Mouse (Mus musculus): Measurements from ENCODE around the gene Adm. TPM values are rescaled to one million over a fixed set of nuclear protein-coding genes. Genes with fewer than 3 reads are reported as not detected.
"Not testable (repeated sequence)": the region's sequence is repeated elsewhere in the genome, so short reads cannot be mapped to it uniquely, and the experiment has no call there.

Gene Adm
- 1 to 10 TPM; 1.7 to 2.9 TPM for total RNA-seq (2021)
- long read RNA-seq, experiment 1, transcript Adm-201 (4 exons, 1,390 nt), result major isoform, 5 of 5 reads
- long read RNA-seq, experiment 1, partial matches to known transcripts, result 0 of 5 reads
- long read RNA-seq, experiment 1, other reads (novel, unspliced or antisense), result 0 of 5 reads
- long read RNA-seq, experiment 2, partial matches to known transcripts, result 0 of 1 reads
- long read RNA-seq, experiment 2, other reads (novel, unspliced or antisense), result 0 of 1 reads

DNA sequence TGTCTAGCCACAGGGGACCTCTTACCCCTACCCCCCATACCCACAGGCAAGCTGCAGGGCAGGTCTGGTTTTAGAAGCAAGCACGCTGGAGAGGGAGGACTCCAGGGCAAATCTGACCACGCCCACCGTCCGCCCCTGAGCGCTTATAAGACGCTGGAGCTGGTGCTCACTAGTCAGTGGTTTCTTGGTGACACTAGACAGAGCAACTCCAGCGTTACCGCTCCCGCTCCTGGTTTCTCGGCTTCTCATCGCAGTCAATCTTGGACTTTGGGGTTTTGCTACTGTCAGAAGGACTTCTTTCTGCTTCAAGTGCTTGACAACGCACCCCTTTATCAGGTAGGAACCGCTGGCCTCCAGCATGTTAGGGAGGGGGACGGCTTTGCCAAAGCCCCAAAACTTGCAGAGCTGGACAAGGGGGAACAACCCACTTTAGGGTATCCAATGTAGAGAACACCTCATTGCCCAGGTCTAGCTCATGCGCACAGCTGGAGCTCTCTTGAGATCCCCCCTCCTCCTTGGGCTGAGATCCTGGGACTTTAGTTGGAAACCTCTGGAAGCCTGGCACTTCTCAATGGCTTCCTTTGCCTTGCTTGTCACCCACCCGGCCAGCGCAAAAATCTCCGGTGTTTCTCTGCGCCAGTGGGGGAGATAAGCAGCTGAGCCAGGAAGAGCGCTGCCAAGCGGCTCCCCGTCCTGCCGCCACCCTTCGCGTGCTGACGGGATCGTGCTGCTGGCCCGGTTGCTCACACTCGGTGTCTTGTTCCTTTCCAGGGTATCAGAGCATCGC, at the start of gene Adm:
Adm (plus strand) TSS at position 176 of the 787 bp plus-strand sequence.
- intact Hi-C loops (cut with DNase I), result loop anchor here (2.0 kb wide), 2 partner anchors 71 to 193 kb away; no protein-coding TSS in a partner anchor
- DNase-seq, result peak; percentile 85 to 87

DNA sequence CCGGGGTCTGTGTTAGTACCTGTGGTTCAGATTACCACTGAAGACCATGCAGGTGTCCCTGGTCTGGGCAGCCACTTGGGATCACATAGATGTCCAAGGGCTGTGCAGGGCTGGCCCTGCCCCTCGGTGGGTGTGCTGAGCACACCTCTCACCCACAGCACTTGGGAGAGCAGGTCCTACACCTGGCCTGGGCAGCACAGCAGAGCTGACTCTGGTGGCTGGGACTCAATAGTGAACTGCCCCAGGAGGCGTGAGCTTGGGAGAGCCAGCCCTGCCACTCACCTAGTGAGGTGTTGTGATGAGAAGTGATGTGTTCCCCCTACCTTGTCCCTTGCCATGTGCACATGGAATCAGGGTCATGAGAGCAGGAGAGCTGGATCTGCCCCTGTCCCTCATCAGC, 43.8 kb upstream of the Adm start:
- intact Hi-C loops (cut with DNase I), result no loop called here
- no peak for DNase-seq

DNA sequence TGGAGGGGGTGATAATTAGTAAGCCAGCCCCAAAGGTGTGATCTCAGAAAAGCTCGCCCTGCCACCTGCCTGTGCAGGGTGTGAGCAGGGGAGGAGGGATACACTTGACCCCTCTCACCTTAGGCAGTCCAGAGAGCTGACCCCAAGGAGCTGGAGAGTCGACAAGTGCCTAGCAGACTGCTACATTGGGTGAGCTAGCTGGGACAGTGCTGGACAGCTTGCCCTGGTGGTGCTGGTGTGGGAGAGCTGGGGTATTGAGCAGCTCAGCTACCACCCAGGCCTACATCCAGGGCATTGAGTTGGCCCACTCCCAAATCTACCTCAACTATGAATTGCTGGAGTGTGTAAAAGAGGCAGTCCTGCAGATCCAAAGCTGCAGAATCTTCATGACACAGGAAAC, 43.3 kb upstream of the Adm start:
- no peak for DNase-seq

DNA sequence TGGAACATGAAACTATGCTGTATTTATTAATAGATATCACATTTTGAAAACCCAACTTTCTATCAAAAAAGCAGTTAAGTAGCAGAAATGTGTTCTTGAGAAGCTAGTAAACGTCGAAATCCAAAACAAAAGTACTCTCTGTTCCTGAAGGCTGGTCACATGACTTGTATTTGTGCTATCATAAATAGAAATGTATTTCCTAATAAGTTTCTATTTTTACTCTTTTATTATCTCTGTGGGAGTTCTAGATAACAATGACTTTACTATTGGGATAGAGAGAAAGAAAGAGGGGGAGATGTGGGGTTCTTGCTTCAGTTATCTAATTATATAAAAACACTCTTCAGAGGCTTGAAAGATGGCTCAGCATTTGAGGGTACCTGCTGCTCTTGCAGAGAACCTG, 42.2 kb upstream of the Adm start:
- no peak for DNase-seq
- intact Hi-C loops (cut with DNase I), result no loop called here

More for the DNA sequence above, 43.3 kb upstream of the Adm start:
- intact Hi-C loops (cut with DNase I), result no loop called here

DNA sequence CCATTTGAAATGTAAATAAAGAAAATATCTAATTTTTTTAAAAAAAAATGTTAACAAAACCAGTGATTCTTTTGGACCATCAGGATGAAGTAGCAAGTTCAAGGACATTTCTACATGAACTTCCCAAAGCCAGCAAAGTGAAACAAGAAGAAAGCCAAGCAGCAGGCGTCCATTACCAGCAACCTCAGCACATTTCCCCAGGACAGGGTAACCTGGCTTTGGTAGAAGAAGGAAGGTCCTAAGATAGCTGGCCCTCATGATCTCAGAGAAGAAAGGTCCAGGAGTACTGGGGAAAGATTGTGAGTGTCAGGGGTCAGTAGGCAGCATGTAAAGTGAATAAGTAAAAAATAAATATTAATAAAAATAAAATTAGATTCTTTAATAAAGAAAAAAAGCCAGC, 39.7 kb upstream of the Adm start:
- intact Hi-C loops (cut with DNase I), result no loop called here
- DNase-seq, result no peak

DNA sequence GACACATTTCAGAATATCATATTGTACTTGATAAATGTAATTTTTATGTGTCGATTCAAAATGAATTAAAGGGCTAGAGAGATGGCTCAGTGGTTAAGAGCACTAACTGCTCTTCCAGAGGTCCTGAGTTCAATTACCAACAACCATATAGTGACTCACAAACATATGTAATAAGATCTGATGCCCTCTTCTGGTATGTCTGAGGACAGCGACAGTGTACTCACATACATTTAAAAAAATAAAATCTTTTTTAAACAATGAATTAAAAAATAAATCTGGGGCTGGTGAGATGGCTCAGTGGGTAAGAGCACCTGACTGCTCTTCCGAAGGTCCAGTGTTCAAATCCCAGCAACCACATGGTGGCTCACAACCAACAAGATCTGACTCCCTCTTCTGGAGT, 33.5 kb upstream of the Adm start:
- DNase-seq; intact Hi-C loops (cut with DNase I): not testable (repeated sequence)

DNA sequence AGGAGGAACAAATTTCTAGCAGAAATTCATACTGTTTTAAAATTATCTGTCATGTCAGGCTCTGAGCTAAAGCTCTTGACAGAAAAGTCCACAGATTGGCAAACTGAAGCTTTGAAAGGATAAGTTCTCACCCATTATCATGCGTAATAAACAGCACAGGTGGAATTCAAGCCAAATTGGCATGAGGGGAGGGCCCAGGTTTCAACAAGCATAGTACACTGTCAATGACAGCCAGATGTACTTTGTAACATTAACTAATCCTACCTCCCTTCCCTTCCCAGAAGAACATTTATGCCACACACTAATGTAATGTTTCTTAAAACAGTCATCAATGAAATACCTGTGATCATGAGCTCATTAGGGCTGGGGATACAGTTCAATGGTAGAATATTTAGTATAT, 30.3 kb upstream of the Adm start:
- DNase-seq, result no peak
- intact Hi-C loops (cut with DNase I), result no loop called here

DNA sequence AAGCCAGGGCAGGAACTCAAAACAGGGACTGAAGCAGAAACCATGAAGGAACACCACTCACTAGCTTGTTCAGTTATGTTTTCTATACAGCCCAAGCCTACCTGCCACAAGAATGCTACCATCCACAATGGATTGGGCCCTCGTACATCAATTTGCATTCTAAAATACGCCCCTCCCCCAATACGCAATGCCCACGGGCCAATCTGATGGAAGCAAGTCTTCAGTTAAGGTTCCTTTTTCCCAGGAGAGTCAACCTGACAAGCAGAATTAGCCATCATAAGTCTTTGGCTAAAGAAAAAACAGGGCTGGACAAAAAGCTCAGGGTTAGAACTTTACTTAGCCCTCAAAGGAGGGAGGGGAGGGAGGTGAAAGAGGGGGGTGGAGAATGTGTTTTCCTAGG, 22.0 kb upstream of the Adm start:
- intact Hi-C loops (cut with DNase I), result no loop called here
- DNase-seq, result no peak

DNA sequence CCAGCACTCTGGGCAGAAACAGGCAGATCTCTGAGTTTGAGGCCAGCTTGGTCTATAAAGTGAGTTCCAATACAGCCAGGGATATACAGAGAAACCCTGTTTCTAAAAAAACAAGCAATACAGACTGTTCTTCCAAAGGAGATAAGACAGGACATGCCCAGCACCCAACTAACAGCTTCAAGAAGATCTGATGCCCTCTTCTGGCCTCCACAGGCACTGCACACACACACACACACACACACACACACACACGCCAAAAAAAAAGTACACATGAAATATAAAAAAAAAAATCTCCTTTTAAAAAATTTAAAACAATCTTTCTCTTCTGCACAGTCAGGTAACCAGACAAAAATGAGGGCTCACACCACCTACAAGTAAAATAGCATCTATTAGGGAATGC, 20.6 kb upstream of the Adm start:
- DNase-seq, result no peak
- intact Hi-C loops (cut with DNase I), result no loop called here

DNA sequence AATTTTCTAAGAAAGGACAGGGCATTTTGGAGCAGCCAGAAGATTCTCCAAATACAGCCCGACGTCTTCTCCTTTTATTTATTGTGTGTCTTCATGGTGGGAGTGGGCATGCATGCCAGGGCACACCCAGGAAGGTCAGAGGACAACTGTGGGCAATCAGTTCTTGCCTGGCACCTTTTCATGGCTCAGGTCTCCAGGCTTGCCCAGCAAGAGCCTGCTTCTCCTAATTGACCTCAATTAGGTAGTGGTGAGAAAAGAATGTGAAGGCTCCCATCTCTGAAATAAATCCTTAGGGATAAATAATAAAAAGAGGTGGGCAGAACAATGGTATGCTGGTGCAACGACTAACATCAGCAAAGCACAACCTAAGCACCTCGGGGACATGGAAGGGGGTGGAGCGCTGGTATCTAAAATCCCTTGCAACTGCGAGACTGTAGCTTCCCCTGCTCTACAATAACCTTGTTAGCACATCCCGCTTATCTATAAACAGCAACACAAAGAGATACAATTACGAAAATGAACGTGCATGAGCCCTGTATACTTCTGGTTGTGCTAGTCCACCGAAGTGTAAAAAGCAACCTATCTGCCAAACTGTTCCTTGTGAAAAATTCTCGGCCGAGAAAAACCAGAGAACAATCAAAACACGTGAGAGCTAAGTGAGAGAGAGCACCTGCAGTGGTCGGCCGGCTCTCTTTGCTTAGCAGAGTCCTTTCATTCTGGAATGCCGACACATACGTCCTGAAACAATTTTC, 13.9 kb upstream of the Adm start:
- no peak for DNase-seq
- intact Hi-C loops (cut with DNase I), result no loop called here

DNA sequence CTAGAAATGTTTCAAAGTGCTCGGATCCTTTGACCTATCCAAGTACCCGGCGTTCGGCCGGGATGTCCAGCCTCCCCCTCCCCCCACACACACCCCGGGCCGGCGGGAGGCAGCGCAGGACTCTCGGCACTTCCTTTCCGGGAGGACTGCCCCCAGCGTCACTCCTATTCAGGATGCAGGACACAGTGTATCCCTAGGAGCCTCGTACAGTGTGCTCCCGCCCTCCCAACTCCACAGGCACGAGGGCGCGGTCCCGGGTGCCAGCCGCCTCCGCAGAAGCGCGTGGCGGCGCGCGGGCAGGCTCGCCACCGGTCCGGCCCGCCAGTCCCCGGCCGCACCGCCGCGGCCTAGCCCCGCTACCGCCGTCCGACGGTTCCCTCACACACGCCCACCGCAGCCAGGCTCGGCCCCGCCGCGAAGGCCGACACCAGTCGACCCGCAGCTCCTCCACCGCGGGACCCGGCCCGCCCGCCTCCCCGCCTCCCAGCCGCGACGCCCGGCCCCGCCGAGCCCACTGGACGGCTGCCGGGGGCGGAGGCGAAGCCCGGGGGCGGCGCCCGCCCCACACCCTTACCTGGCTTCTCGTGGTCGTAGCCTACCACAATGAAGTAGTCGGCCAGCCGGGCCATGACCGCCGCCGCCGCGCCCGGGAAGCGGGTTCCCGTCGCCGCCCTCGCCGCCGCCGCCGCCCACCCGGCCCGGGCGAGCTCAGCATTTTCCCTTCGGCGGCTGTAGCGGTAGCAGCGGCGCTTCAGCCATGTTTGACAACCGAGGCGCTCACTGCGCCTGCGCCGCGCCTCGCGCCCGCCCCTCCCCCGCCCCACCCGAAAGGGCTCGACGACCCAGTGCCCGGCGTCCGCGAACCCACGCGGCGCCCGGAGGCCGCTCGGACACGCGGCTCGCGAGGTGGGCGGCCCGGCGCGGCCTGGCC, 13.1 kb upstream of the Adm start, which contains the start of gene Sbf2:
Sbf2 (minus strand) TSS at position 790 of the 931 bp plus-strand sequence.
- intact Hi-C loops (cut with DNase I), result no loop called here
- DNase-seq, result peak; percentile 75 to 81

DNA sequence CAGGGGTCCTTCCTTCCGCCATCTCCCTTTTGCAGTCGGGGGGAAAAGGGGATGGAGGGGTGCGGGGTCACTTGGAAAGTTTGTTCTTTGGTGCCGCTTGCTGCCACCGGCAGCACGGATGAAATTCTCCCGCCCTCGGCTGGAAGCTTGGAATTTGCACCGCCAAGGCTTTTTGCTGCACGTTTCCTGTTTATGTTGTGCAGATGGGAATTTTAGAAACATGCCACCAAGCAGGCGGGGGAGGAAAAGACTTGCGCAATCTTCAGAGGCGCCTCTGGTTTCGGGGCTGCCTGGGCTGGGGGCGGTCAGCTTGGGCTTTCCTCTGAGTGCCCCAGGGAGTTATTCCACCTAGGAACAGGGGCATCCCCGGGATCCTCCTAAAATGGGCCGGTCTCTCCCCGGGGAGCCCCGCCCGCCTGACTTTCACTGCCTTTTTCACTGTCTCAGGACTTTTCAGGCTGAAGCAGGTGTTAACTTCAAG, 12.3 kb upstream of the Adm start:
- DNase-seq, result peak; percentile 41 to 60
- intact Hi-C loops (cut with DNase I), result no loop called here

DNA sequence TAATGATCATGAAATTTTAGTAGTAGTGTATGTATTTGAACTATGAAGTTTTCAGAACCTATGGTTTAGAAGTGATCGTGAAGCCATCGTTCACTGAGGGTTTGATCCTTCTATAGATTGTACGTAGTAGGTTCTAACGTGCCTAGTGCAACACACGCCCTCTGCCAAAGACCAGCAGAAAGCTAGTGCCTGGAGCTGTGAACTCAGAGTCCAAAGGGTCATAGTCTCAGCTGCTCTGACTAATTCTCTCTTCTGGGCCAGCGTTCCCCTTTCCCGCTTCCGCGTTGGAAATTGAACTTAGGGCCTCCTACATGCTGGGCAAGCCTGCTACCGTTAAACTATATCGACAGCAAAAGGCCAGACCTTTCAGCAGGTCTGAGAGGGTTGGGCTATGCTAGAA, 11.7 kb upstream of the Adm start:
- DNase-seq, result no peak
- intact Hi-C loops (cut with DNase I), result no loop called here

DNA sequence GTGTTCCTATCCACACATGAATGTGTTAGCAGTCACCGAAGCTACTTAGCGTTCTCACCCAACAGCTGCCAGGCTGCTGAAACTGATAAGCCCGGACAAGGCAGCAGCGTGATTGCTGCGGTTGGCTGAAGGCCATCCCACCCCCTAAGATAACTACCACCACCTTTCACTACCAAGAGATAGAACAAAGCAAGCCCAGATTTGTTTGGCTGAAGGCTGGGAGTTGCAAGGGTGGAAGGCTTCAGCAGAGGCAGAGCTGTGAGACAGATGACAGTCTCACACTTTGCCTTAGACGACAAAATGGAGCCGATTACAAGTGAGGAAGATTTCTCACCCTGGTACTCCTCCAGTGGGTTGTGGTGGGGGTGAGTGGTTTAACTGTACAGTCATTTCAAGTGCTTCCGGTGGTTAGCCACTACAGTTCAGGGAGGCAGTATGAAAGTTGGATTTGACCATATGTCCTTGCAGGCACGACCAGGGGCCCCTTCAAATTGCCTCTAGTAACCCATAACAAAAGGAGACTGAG, 8.3 kb upstream of the Adm start:
- no peak for DNase-seq
- intact Hi-C loops (cut with DNase I), result no loop called here

DNA sequence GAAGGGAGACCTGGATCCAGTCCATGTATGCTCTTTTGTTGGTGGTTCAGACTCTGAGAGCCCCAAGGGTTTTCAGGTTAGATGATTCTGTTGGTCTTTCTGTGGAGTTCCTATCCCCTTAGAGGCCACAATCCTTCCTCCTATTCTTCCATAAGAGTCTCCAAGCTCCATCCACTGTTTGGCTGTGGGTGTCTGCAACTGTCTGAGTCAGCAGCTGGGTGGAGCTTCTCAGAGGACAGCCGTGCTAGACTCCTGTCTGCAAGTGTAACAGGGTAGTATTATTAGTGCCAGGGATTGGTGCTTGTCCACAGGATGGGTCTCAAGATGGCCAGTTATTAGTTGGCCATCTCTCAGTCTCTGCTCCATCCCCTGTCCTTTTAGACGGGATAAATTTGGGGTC, 3.4 kb upstream of the Adm start:
- no peak for DNase-seq
- intact Hi-C loops (cut with DNase I), result no loop called here

DNA sequence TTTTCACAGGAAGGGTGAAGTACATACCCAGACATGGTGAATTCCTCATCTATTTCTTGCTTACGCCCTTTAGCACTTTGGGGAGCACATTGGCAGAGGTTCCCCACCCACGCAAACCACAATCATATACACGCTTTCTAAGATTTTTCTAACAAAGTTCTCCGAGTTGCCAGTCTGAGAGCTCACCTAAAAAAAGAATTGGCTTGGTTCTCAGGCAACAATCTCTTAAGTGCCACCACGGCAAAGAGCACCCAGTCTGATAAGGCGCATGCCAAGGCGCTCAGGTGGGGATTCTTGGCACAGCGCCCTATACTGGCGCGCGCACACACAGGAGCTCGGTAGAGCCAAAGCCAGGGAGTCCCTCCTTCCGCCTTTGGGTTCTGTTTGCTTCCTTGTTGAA, 2.5 kb upstream of the Adm start:
- intact Hi-C loops (cut with DNase I), result no loop called here
- DNase-seq, result no peak

DNA sequence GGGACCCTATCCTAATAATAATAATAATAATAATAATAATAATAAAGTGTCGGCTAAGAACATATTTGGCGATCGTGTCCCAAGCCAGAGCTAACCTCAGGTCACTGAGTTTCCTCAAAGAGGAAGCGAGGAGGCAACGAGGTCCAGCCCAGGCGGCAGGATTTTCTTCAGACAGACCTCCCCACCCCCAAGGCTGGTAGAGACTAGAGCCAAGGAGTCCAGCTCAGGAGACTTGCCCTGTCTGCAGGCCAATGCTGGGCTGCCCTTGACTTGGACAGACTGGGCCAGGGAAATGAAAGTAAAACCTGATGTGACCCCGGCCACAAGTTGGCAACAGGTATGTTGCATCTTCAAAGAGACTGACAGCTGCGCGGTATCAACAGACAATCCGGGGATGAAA, 2.0 kb upstream of the Adm start:
- DNase-seq, result no peak
- intact Hi-C loops (cut with DNase I), result no loop called here

DNA sequence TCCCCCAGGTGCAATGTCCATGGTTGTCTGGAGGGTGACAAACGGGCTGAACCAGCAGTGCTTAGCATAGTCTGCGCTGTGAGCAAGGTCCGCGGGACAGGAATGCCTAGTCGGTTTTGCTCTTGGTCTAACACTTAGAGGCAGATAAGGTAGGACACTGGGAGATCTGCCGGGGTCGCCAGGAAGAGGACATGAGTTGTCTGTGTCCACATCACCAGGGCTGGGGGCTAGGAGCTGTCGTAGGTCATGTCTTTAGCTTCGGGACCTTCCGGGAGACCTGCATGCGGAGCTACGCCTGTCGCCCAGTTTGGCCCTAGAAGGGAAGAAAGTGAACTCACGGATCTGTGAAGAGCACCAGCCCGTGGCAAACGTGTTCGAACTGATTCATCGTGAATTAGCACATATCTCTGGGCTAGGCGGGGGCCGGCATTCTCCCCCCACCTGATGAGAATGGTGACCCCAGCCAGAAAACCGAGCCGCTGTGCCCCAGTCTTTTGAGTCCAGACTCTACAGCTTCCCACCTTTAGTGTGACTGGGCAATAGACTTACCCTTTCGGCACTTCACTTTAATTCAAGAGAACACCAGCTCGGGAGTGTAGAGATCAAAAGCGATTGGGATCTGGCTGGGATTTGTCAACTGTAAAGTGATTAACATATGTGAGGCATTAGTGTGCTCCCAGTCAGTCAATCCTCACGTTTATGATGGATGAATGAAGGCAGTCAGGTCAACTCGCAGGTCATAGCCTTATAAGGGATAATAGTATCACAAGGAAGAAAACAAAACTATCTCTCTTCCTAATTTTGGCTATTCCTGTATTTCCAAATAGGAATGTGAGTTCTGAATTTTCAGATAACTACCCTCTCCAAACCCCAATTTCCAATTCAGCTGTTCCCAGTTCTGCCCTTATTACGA, 1.0 kb upstream of the Adm start:
- DNase-seq, result no peak
- intact Hi-C loops (cut with DNase I), result no loop called here

DNA sequence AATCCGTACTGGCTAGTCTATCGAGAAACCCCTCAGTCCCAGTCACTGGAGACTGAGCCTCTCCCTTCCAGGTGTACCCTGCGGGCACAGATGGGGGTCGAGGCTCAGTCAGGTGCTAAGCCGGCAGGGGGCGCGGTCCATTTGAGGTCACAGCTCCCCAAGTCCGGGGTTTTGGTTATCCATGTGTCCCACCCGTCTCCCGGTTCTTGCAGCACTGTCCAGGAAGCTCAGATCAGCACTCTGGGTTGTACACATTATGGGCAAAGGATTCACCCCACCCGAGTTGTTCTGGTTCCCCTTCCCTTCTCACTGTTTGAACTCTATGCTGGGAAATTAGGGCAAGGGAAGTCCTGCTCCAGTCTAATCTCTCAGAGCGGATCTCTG, 370 bp upstream of the Adm start:
- no peak for DNase-seq
- intact Hi-C loops (cut with DNase I), result no loop called here

Measured in gastrocnemius, postnatal 36 days (tissue).